Mouse (Mus musculus): ENCODE measurements around the gene Ptprt. TPM values are rescaled to one million over a fixed set of nuclear protein-coding genes. Genes with fewer than 3 reads are reported as not detected.
A peak's percentile ranks its signal among the peaks of the same experiment; 100 is the strongest.

Ptprt gene
- polyA plus RNA-seq, 1 experiment from 2014 or later, result 0.44 TPM

- Histone ChIP-seq H3K27ac (no peak overlapping the region), H3K4me1 (no peaks in the 10 kb centered on the region), H3K4me2 (no peak overlapping the region), H3K9ac (no peak overlapping the region), H3K36me3 (no peaks in the 10 kb centered on the region), H3K27me3 (replicated peaks) (no peaks in the 10 kb centered on the region), H3K9me3 (no peaks in the 10 kb centered on the region), H3K4me3 (replicated peaks) (no peak overlapping the region)
- no peak for ATAC-seq (ENCODE audit: insufficient read depth, low FRiP score, low read depth)
- WGBS, result 40% methylated on average over 6 of the region's 6 CpGs
These were observed 1060.6 kb downstream of the Ptprt start for GRCm38 (mm10) chr2:161600206-161600808.

- ATAC-seq (ENCODE audit: insufficient read depth, low FRiP score, low read depth), result no peak
- H3K9me3 ChIP-seq, result no peaks in the 10 kb centered on the region
- H3K4me1 ChIP-seq, result no peaks in the 10 kb centered on the region
- H3K27me3 ChIP-seq (replicated peaks), result no peaks in the 10 kb centered on the region
- no peak overlapping the region for H3K4me3 ChIP-seq (replicated peaks)
- H3K27ac ChIP-seq, result no peak overlapping the region
- no peaks in the 10 kb centered on the region for H3K36me3 ChIP-seq
- no peak overlapping the region for H3K9ac ChIP-seq
- 76% methylated on average over 7 of the region's 7 CpGs for WGBS
- H3K4me2 ChIP-seq, result no peak overlapping the region
These were observed 1067.4 kb downstream of the Ptprt start for GRCm38 (mm10) chr2:161593391-161594152.

- H3K36me3 ChIP-seq, result no peaks in the 10 kb centered on the region
- no peaks in the 10 kb centered on the region for H3K9me3 ChIP-seq
- 0 out of 2 replicates have a peak, but pooled peaks cover 6% of the 10 kb centered on the region for H3K4me1 ChIP-seq
- no peak overlapping the region for H3K27ac ChIP-seq
- no peak for ATAC-seq (ENCODE audit: insufficient read depth, low FRiP score, low read depth)
- H3K27me3 ChIP-seq (replicated peaks), result no peaks in the 10 kb centered on the region
- no peak overlapping the region for H3K4me2 ChIP-seq
- H3K9ac ChIP-seq, result no peak overlapping the region
- H3K4me3 ChIP-seq (replicated peaks), result no peak overlapping the region
These were observed 1086.5 kb downstream of the Ptprt start for GRCm38 (mm10) chr2:161574401-161574800.

- H3K9ac ChIP-seq, result no peak overlapping the region
- H3K27me3 ChIP-seq (replicated peaks), result no peaks in the 10 kb centered on the region
- H3K36me3 ChIP-seq, result no peaks in the 10 kb centered on the region
- no peaks in the 10 kb centered on the region for H3K9me3 ChIP-seq
- H3K4me3 ChIP-seq (replicated peaks), result no peak overlapping the region
- H3K27ac ChIP-seq, result no peak overlapping the region
- no peak overlapping the region for H3K4me2 ChIP-seq
- H3K4me1 ChIP-seq, result 0 out of 2 replicates have a peak, but pooled peaks cover 6% of the 10 kb centered on the region
- no peak for ATAC-seq (ENCODE audit: insufficient read depth, low FRiP score, low read depth)
These were observed 1088.7 kb downstream of the Ptprt start for GRCm38 (mm10) chr2:161572201-161572600.

GRCm38 (mm10) chr2:161570236-161570995 is 1090.5 kb downstream of the Ptprt start:
- 44% methylated on average over 10 of the region's 10 CpGs for WGBS
- ATAC-seq (ENCODE audit: insufficient read depth, low FRiP score, low read depth), result no peak; the same call in 1 of the 2 replicates

GRCm38 (mm10) chr2:161561502-161561901 is 1099.4 kb downstream of the Ptprt start:
- Histone ChIP-seq H3K4me3 (replicated peaks) (no peak overlapping the region), H3K9me3 (no peaks in the 10 kb centered on the region), H3K4me2 (no peak overlapping the region), H3K36me3 (no peaks in the 10 kb centered on the region), H3K4me1 (no peaks in the 10 kb centered on the region), H3K9ac (no peak overlapping the region), H3K27me3 (replicated peaks) (no peaks in the 10 kb centered on the region), H3K27ac (no peak overlapping the region)
- 68% methylated on average over 2 of the region's 2 CpGs for WGBS
- no peak for ATAC-seq (ENCODE audit: insufficient read depth, low FRiP score, low read depth)

More at GRCm38 (mm10) chr2:161570236-161570995, 1090.5 kb downstream of the Ptprt start:
- Histone ChIP-seq H3K4me3 (replicated peaks) (no peak overlapping the region), H3K27me3 (replicated peaks) (no peaks in the 10 kb centered on the region), H3K9ac (no peak overlapping the region), H3K27ac (no peak overlapping the region), H3K9me3 (no peaks in the 10 kb centered on the region), H3K4me2 (no peak overlapping the region), H3K36me3 (no peaks in the 10 kb centered on the region), H3K4me1 (0 out of 2 replicates have a peak, but pooled peaks cover 6% of the 10 kb centered on the region)

- no peak for ATAC-seq (ENCODE audit: insufficient read depth, low FRiP score, low read depth)
- H3K9ac ChIP-seq, result no peak overlapping the region
- no peaks in the 10 kb centered on the region for H3K36me3 ChIP-seq
- no peak overlapping the region for H3K4me3 ChIP-seq (replicated peaks)
- no peak overlapping the region for H3K27ac ChIP-seq
- WGBS, result 74% methylated on average over 4 of the region's 4 CpGs
- no peak overlapping the region for H3K4me2 ChIP-seq
- H3K27me3 ChIP-seq (replicated peaks), result no peaks in the 10 kb centered on the region
- H3K4me1 ChIP-seq, result no peaks in the 10 kb centered on the region
- H3K9me3 ChIP-seq, result no peaks in the 10 kb centered on the region
These were observed 1103.1 kb downstream of the Ptprt start for GRCm38 (mm10) chr2:161557874-161558273.

GRCm38 (mm10) chr2:161553651-161554050 is 1107.3 kb downstream of the Ptprt start:
- WGBS, result 71% methylated on average over 9 of the region's 9 CpGs
- no peak for ATAC-seq (ENCODE audit: insufficient read depth, low FRiP score, low read depth)
- Histone ChIP-seq H3K9me3 (no peaks in the 10 kb centered on the region), H3K27ac (no peak overlapping the region), H3K4me2 (no peak overlapping the region), H3K4me1 (no peaks in the 10 kb centered on the region), H3K4me3 (replicated peaks) (no peak overlapping the region), H3K27me3 (replicated peaks) (no peaks in the 10 kb centered on the region), H3K9ac (no peak overlapping the region), H3K36me3 (no peaks in the 10 kb centered on the region)

GRCm38 (mm10) chr2:161552011-161552410 is 1108.9 kb downstream of the Ptprt start:
- no peaks in the 10 kb centered on the region for H3K27me3 ChIP-seq (replicated peaks)
- no peak for ATAC-seq (ENCODE audit: insufficient read depth, low FRiP score, low read depth)
- H3K27ac ChIP-seq, result no peak overlapping the region
- H3K4me3 ChIP-seq (replicated peaks), result no peak overlapping the region
- no peaks in the 10 kb centered on the region for H3K4me1 ChIP-seq
- no peak overlapping the region for H3K4me2 ChIP-seq
- no peaks in the 10 kb centered on the region for H3K36me3 ChIP-seq
- no peak overlapping the region for H3K9ac ChIP-seq
- WGBS, result 85% methylated on average over 2 of the region's 2 CpGs
- no peaks in the 10 kb centered on the region for H3K9me3 ChIP-seq

GRCm38 (mm10) chr2:161549577-161549976 is 1111.4 kb downstream of the Ptprt start:
- no peak overlapping the region for H3K4me3 ChIP-seq (replicated peaks)
- H3K4me2 ChIP-seq, result no peak overlapping the region
- ATAC-seq (ENCODE audit: insufficient read depth, low FRiP score, low read depth), result peak; percentile 61; the same call in 1 of the 2 replicates
- H3K27ac ChIP-seq, result no peak overlapping the region
- no peaks in the 10 kb centered on the region for H3K36me3 ChIP-seq
- WGBS, result 31% methylated on average over 5 of the region's 5 CpGs
- H3K9ac ChIP-seq, result no peak overlapping the region
- H3K27me3 ChIP-seq (replicated peaks), result no peaks in the 10 kb centered on the region
- no peaks in the 10 kb centered on the region for H3K4me1 ChIP-seq
- H3K9me3 ChIP-seq, result no peaks in the 10 kb centered on the region

- Histone ChIP-seq H3K9ac (no peak overlapping the region), H3K4me1 (no peaks in the 10 kb centered on the region), H3K4me2 (no peak overlapping the region), H3K27ac (no peak overlapping the region), H3K9me3 (no peaks in the 10 kb centered on the region), H3K4me3 (replicated peaks) (no peak overlapping the region), H3K27me3 (replicated peaks) (no peaks in the 10 kb centered on the region), H3K36me3 (no peaks in the 10 kb centered on the region)
- WGBS, result 94% methylated on average over 5 of the region's 5 CpGs
- ATAC-seq (ENCODE audit: insufficient read depth, low FRiP score, low read depth), result no peak
These were observed 1113.6 kb downstream of the Ptprt start for GRCm38 (mm10) chr2:161547318-161547717.

GRCm38 (mm10) chr2:161545406-161545805 is 1115.5 kb downstream of the Ptprt start:
- ATAC-seq (ENCODE audit: insufficient read depth, low FRiP score, low read depth), result no peak
- 72% methylated on average over 4 of the region's 4 CpGs for WGBS

More at GRCm38 (mm10) chr2:161545406-161545805, 1115.5 kb downstream of the Ptprt start:
- Histone ChIP-seq H3K4me3 (replicated peaks) (no peak overlapping the region), H3K4me2 (no peak overlapping the region), H3K4me1 (no peaks in the 10 kb centered on the region), H3K27ac (no peak overlapping the region), H3K36me3 (no peaks in the 10 kb centered on the region), H3K27me3 (replicated peaks) (no peaks in the 10 kb centered on the region), H3K9ac (no peak overlapping the region), H3K9me3 (no peaks in the 10 kb centered on the region)
